Mouse (Mus musculus): ENCODE data around the gene Ankrd40.

Gene Ankrd40

DNA sequence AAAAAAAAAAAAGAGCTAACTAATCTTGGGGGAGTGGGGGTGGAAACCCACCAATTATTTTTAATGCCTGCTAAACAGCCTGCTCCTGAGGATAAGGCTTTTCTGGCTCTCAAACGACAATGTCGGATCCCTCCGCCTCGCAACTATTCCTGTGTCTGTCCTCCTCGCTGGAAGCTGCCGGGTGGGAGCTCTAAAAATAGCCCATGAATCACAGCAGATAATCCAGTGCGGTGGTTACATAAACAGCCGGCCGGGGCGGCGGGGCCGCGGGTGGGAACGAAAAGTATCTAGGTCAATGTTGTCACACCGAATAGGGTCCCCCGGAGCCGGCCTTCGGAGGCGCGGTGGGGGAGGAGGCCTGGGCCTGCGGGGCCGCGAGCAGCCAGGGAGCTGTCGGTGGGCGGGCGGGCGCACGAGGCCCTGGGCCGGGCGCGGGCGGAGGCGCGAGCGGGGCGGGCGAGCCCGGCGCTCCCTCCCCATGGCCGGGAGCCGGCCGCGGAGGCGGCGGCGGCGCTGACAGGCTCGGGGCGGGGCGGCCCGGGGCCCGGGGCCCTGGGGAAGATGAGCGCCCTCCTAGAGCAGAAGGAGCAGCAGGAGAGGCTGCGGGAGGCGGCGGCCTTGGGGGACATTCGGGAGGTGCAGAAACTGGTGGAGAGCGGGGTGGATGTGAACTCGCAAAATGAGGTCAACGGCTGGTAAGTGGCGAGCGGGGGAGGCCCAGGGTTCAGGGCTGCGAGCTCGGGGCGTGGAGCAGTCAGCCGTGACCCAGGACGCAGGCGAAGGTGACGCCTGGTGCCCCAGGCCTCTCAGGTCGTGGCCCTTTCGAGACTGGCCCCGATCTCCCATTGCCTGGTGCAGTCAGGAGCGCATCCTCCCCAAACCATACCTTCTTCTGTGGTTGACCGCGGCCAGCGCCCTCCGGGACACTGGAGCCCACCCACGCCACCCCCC is at the start of gene Ankrd40:
TSS of gene Ankrd40 (plus strand) at position 309 of the 951 bp plus-strand sequence.
- peak; percentile 91 for DNase-seq (ENCODE audit: low spot score)

DNA sequence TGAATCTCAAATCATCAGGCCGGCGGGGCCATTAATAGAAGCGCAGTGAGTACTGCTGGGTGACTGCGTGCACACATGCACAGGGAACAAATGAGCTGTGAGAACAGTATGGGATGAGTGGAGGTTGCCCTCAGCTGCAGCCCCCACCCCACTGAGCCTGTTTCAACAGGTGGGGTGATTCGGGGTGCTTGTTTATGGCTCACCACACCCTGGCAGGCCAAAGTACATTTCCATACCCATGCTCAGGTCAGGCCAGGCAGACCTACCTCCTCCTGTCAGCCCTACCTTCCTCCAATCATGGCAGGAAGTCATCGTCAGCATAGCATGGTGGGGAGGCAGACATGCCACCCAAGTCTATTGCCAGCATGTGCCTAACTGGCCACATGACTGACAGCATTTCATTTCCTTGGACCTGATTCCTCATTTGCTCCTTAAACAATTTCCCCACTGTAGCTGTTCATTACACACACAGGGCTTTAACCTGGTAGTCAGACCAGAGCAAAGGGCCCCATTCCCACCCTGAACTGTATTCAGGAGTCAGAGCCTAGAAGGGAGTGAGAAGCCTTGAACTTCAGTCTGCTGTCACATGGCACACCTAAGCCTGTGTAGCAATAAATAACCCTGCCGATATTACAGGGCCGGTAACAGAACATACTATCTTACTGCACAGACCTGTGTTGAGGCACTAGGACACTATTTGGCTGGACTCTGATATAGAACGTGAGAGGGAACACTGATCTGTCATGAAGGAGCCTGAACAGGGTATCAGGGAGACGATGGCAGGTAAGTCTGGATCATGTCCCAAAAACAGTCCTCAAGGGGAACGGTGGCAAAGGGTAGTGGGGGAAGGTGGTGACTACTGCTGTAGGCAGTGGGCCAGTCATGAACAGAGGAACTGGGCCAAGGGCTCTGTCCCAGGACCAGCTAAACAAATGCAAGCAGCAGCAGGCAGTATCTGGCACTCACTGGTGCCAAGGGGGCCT is 46.3 kb upstream of the Ankrd40 start, which contains the start of gene Gm21885:
TSS of gene Gm21885 (plus strand) at position 675 of the 983 bp plus-strand sequence.
- DNase-seq (ENCODE audit: low spot score), result no peak

DNA sequence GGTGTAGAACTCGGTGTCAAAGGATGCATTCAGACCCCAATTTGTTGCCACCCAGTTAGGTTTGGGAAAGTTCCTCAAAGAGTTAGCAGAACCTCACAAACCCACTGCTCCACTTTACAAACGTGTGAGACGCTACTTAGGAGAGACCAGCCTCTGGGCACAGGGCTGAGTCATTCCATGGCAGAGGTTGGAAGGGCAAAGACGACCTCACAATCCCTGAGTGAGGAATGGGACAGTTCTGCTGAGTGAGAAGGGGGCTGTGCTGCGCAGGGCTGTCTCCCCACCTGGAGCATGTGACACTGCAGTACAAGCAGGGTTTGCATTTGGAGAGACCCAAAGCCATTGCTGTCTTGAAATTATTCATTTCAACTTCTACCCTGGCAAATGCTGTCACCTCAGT is 45.5 kb upstream of the Ankrd40 start:
- DNase-seq (ENCODE audit: low spot score), result no peak

DNA sequence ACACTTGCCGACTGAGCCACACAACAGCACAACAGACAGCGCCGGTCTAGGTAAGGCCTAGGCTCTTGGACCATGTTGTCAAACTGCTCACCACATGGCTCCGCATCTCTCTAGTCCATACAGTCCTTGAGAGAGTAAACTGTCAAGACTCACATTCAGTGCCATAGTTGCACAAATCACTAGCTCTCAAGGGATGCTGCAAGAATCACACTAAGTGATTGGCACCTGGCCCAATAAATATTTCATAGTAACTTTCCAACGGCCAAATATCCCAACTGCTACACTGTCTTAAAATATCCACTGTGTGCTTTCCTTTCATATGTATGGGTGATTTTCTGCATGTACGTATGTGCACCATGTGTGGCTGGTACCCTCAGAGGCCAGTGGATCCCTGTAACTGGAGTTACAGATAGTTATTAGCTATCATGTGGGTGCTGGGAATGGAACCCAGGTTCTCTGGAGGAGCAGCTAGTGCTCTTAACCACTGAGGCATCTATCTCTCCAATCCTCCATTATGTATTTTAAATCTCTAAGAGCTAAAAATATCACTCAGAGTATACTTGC is 44.2 kb upstream of the Ankrd40 start:
- DNase-seq (ENCODE audit: low spot score), result no peak

DNA sequence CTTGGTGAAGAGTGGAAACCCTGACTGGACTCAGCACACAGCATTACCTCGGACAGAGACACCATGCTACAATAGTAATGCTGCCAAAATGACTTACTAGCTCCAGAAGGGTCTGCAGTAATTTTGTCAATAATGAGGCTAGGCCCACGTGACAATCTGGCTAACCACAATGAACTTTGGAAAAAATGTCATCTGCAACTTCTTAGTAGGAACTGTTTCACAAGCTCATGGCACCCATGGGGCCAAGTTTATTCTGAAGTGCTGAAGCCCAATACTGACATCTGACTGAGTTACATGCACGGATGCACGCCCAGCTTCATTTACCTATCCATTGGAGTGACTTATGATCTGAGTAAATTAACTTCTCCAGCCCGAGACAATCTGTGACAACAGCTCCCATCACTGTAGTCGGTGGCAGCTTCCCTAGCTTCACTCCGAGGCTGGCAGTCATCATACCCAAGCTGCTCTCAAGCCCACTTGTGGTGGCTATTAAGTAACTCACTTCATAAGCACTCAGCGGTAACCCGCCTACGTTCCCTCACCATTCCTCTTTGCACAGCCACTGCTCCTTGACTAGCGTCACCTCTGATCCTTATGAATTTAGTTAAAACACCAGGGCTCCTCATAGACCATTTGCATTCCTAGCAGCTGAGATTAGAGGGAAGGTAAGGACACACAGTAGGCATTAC is 41.8 kb upstream of the Ankrd40 start:
- no peak for DNase-seq (ENCODE audit: low spot score)

DNA sequence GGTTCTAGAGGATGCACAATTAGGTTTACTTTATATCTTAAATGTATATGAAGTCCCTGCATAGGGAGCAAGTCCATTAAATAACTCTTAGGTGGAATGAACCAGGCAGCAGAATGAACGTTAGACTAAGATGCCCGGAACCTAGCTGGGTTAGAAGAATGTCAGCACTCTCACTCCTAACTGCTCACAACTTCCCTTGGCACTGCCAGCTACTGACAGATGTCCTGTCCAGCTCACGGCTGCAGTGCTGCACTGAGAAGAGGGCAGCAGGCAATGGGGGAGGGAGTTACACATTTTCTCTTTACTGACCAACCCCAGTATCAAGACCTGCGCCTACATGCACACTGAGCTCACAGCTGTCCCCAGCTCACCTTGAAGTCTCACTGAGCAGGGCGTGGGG is 40.7 kb upstream of the Ankrd40 start:
- DNase-seq (ENCODE audit: low spot score), result no peak

DNA sequence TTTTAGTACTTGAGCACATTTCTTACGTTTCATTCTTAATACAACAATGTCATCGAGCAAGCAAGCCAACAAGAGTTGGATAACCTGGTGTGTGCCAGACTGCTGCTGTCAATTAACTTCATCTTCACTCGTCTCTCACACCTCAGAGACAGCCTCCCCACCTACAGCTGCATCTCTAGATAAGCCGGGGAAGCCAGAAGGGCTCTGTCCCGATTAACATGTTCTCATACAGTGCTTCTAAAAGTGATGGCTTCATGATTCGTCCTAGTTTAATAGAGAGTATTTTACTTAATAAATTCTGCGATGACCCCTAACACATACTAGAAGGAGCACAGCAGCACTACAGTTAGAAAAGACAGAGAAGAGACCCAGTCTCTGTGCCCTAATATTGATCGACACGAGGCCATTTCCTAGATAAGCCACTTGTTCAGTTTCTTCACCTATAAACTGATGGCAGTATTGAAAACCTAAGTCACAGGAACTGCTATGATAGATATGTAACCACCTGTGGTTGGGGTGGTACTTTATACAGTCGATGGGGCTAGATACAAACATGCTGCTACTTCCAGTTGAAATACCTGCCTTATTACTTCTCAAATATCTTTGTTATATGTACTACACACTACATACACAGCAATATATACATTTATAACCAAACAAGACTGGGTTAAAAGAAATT is 37.6 kb upstream of the Ankrd40 start:
- no peak for DNase-seq (ENCODE audit: low spot score)

DNA sequence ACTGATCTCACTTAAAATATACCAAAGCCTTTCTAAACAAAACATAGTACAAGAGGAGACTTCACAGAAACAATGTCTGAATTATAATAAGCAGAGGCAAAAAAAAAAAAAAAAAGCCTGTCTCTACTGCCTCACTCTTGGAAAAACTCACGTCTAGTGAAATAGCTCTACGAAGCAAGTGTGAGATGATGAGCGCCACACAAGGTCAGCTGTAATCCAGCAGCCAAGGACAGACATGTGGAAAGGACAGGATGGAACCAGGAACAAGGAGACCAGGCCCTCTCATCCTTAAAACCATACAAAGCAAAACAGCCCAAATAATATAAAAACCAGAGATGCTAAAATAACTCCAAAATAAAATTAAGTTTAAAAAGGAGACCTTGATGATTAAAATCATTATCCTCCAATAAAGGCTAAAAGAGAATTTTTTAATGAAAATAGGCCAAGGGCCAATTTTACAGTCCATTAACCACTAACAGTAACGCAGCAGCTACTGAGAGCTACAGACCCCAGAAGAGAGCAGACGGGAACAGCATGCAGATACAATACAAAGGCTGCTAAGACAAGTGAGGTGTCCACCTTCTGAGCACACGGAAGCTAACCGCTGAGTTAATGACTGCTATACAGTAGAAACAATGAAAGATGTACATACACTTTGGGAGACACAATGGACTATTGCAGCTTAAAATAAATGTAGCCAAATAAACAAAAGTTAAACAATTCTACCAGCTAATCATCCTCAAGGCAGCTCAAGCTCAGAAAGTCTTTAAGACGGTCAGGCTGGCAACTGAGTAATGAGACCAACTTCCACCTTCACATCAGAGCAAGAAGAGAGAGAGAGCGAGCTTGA is 32.6 kb upstream of the Ankrd40 start:
- DNase-seq (ENCODE audit: low spot score), result no peak

DNA sequence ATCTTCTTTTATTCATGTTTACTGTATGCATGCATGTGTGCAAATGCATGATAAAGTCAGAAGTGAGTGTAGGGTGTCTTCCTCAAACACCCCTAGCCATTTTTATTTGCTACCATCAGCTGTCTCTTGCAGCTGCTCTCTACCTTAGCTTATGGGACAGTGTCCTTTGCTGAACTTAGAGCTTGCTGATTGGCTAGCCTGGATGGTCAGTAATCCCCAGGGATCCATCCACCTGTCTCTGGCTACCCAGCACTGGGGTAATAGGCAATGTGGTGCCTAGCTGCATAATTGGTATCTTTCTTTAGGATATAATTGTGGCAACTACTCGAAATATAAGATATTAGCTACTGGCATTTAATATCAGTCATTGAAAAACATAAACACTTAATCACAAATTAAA is 15.1 kb upstream of the Ankrd40 start:
- no peak for DNase-seq (ENCODE audit: low spot score)

DNA sequence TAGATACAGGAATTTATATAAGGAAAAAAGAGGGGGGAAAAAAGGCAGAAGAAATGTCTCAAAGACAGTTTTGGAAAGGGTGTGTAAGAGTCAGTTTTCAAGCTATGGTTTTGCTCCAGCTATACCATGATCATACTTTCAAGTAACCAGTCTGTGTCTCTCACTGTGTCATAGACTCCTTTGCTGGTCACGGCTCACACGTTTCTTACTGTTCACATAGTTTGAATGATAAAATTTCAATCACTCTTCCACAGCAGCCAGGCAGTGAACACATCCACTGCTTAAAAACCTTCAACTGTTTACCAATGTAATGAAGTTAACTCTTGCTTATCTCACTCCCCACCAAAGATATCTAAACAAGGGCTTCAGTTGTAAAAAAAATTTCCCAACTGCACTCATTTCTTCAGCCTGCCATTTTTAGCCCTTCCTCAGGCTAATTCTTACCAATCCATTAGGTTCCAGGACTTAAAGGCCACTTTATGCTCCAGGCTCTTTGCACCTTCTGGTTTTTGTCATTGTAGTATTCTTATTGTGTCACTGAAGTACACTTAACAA is 13.6 kb upstream of the Ankrd40 start:
- DNase-seq (ENCODE audit: low spot score), result no peak

DNA sequence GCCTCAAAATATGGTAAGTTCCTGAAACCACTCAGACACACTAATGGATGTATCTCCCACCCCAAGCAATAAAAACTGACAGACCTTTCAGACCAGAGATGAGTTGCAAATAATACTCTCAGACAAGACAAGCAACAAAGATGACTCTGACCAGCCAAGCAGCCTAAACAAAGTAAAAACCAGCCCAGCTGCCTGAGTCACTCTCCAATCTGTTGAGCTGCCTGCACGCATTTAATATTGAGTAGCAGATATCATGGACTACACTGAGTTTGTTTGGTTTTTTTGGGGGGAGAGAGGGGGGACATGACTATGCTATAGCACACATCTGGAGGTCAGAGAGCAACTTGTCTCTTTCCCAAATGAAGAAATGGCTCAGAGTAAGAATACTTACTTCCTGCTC is 12.5 kb upstream of the Ankrd40 start:
- no peak for DNase-seq (ENCODE audit: low spot score)

DNA sequence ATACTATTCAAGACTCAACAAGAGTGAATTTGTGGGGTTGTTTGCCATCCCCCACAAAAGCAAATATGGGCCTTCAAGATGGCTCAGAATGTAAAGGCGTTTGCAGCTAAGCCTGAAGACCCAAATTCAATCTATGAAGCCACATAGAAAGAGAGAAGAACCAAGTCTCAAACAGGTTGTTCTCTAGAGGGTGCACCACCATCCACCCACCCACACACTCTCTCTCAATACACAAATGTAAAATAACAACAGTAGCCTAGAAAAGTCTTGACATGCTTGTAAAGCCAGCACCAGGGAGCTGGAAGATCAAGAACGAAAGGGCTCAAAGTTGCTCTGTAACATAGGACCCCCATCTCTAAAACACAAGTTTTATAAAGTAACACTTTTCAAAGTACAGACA is 11.3 kb upstream of the Ankrd40 start:
- no peak for DNase-seq (ENCODE audit: low spot score)

DNA sequence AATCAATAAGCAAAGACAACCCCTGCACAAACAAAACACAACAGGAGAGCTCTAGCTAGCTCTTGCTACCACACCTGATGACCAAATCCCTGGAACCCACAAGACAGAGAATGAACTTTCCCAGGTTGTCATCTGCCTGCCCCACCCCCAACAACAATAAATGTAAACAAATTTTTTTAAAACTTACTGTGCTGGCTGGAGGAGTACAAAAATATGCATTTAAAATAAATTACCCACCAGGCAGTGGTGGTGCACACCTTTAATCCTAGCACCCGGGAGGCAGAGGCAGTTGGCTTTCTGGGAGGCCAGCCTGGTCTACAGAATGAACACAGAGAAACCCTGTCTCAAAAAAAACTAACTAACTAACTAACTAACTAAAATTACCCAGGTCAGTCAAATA is 10.8 kb upstream of the Ankrd40 start:
- DNase-seq (ENCODE audit: low spot score), result no peak

DNA sequence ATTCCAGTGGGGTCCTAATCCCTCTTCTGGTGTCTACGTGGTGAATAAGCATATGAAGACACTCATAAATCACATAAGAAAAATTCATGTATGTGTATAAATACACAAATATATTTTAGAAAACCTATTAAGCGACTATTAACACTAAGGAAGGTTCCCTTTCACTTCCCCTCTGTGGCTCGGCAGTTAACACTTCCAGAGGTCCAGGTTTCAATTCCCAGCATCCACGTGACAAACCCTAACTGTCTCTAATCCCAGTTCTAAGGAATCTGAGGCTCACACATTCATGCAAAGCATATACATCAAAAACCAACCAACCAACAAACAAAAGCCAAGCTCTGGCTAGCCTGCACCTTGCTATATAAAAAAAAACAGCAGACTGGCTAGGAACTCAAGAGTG is 10.3 kb upstream of the Ankrd40 start:
- DNase-seq (ENCODE audit: low spot score), result no peak

DNA sequence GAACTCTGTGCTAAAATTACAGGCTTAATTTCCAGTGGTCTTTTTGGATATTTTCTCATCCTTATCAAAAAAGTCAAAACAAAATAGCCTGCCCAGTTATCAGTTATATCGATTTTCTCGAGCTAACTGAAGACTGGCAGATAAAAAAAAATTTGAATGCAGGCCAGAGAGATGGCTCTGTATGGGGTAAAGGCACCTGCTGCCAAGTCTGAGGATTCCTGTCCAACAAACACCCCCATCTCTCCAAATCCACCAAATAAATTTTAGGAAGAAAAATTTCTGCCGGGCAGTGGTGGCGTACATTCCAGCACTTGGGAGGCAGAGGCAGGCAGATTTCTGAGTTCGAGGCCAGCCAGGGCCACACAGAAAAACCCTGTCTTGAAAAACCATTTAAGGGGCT is 9.7 kb upstream of the Ankrd40 start:
- no peak for DNase-seq (ENCODE audit: low spot score)

DNA sequence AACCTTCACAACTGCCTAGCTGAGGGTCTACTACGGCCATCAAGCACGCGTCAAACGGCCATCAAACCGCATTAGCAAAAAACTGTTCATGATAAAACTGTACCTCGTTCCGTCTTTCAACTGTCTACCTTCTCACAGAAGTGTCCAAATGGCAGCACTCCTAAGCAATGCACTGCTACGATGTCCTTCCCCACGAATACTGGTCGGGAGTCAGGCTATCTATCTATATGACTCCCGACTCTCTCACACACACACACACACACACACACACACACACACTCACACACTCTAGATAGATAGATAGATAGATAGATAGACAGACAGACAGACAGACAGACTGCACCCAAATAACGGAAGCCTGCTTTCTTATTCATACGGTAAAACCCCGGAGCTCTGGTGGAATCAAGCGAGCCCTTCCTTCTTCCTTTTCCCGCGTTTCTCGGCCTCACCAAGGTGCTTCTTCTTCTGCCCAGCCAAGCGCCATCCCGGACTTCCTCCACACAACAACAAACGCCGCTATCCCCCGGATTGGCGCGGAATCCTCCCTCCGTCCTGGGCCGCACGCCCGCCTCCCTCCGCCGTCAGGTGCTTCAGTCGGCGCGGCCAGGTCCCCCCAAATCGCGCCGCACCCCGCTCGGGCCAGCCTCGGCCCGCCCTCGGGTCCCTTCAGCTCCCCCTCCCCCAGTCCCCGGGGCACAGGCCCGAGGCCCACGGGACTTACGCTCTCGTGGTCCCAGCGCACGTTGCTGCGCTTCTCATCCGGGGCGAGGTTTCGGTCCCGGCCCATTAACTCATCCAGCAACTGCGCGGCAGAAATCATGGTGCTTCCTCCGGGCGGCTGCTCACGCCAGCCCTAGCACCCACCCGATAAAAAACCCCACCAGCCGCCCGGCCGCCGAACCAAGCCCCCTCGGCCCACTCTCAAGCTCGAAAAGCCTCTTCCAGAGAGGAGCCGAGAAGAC is 6.6 kb upstream of the Ankrd40 start:
- DNase-seq (ENCODE audit: low spot score), result no peak

DNA sequence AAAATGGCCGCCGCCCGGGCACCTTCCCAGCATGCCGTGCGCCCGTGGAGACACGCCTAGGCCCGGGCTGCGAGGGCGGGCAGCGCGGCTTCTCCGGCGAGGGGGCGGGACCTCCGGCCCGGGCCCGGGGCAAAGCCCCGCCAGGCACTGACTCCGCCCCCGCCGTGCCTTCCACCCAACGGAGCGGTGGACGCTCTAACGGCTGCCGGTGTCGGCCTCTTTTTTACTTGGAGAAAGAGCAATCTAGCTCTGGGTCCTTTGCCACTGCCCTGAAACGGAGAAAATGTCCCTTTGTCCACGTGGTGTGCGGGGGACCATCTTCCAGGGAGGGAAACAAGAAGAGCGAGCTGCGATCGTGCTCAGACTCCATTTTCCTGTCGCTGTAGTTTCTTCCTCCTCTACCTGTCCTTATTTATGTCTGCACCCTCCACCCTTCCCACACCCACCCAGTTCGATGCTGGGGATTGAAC is 5.8 kb upstream of the Ankrd40 start, which contains the start of gene Luc7l3:
TSS of gene Luc7l3 (minus strand) at position 58 of the 470 bp plus-strand sequence.
- peak; percentile 88 for DNase-seq (ENCODE audit: low spot score)

DNA sequence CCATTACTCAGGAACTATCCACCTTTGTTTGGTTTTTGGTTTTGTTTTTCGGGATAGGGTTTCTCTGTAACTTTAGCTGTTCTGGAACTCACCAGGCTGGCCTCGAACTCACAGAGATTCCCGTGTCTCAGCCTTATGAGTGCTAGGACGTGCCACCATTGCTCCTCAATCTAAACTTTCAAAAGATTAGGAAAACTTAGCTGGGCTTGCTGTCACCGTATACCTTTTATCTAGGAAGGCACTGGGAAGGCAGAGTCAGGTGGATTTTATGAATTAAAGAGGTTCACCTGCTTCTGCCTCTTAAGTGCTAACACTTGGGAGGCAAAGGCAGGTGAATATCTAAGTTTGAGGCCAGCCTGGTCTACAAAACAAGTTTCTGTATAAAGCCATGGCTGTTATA is 5.2 kb upstream of the Ankrd40 start:
- no peak for DNase-seq (ENCODE audit: low spot score)

All from ovary, adult 18-20 months (tissue).